ENCODE assay signal across 20 mouse cellular contexts in the genomic region with DNA sequence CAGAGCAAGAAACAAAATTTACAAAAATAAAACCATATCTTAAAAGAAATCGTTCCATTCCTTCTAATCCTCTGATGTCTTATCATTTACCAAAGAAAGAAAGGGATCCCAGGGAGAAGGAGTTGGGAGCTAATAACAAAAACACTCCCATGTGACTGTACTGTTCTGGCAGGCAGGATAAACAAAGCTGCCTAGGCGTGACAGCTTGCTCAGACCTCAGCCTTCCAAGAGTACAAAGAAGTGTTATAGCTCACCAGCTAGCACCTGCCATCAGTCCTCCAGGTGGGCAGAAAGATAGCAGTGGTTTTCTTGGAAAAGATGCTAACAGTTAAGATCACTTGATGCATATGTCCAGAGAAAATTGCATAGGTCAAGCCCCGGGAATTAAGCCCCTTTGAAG.
DNase-seq lines count a peak whose midpoint lies in the region; ATAC-seq and TF ChIP-seq lines count a peak whose summit lies in the region.
"Had no signal": no experiment of that assay in that cellular context is flagged by ENCODE, and none has a peak within 500 bp of the region (broad histone marks: within the 10 kb centered on the region; RNA-seq: fewer than 3 reads in every experiment).

No protein-coding gene starts in this region.

- ATAC-seq in frontal cortex, adult (ENCODE audit: low TSS enrichment): peak; percentile 54; the same call in 1 of the 2 replicates
- 0 out of 2 replicates have a peak, but pooled peaks have one; percentile 40 for ATAC-seq in kidney, postnatal 0 days (replicated peaks; ENCODE audit: low FRiP score, low read depth)
- no peak for ATAC-seq in midbrain, embryonic 14.5 days (ENCODE audit: low FRiP score, low TSS enrichment)
- no peak for ATAC-seq in midbrain, postnatal 0 days (ENCODE audit: low FRiP score)
- peak; percentile 67; the same call in 1 of the 2 replicates for ATAC-seq in stomach, postnatal 0 days (ENCODE audit: low FRiP score, low TSS enrichment)
- ATAC-seq: activated CD4-positive, CD25-positive, alpha-beta regulatory T cell, adult 4 months had no signal

- no peak overlapping the region for H3K27ac ChIP-seq in kidney, postnatal 0 days
- 0 out of 2 replicates have a peak overlapping the region, but pooled peaks have one; percentile 26 for H3K27ac ChIP-seq in midbrain, embryonic 14.5 days (replicated peaks; ENCODE audit: low read depth, low read length)
- no peak overlapping the region for H3K27ac ChIP-seq in midbrain, postnatal 0 days (ENCODE audit: low read depth, low read length)
- no peak overlapping the region for H3K27ac ChIP-seq in stomach, postnatal 0 days (replicated peaks)
- H3K27ac ChIP-seq: embryonic facial prominence, embryonic 15.5 days; hindbrain, embryonic 15.5 days; left cerebral cortex, adult 2 months; limb, embryonic 12.5 days; liver, embryonic 13.5 days had no signal

- no peak overlapping the region for H3K4me2 ChIP-seq in kidney, postnatal 0 days (ENCODE audit: low read length)
- H3K4me2 ChIP-seq in midbrain, embryonic 14.5 days (ENCODE audit: low read length): no peak overlapping the region
- H3K4me2 ChIP-seq in midbrain, postnatal 0 days (ENCODE audit: low read depth, low read length, poor library complexity, severe bottlenecking): no peak overlapping the region
- H3K4me2 ChIP-seq in stomach, postnatal 0 days (replicated peaks; ENCODE audit: low read depth): no peak overlapping the region
- H3K4me2 ChIP-seq: embryonic facial prominence, embryonic 15.5 days; hindbrain, embryonic 15.5 days; limb, embryonic 12.5 days; liver, embryonic 13.5 days had no signal

- H3K4me1 ChIP-seq in kidney, postnatal 0 days (replicated peaks; ENCODE audit: insufficient read depth, low read length): no peaks in the 10 kb centered on the region
- H3K4me1 ChIP-seq in midbrain, embryonic 14.5 days (ENCODE audit: control insufficient read depth, insufficient read depth, low read length): peaks cover 9% of the 10 kb centered on the region; the same call in 1 of the 2 replicates
- peaks cover 6% of the 10 kb centered on the region; the same call in 1 of the 2 replicates for H3K4me1 ChIP-seq in midbrain, postnatal 0 days (ENCODE audit: insufficient read depth, low read length)
- no peaks in the 10 kb centered on the region for H3K4me1 ChIP-seq in stomach, postnatal 0 days (replicated peaks; ENCODE audit: control insufficient read depth, insufficient read depth)
- H3K4me1 ChIP-seq: embryonic facial prominence, embryonic 15.5 days; liver, embryonic 13.5 days had no signal

- WGBS in kidney, postnatal 0 days: 43% methylated on average over 3 of the region's 3 CpGs
- WGBS in midbrain, embryonic 14.5 days: 33% methylated on average over 3 of the region's 3 CpGs
- 34% methylated on average over 3 of the region's 3 CpGs for WGBS in midbrain, postnatal 0 days
- WGBS in stomach, postnatal 0 days: 32% methylated on average over 3 of the region's 3 CpGs

- DNase-seq in frontal cortex, postnatal 10 days (ENCODE audit: low spot score in 2 of 2): no peak
- DNase-seq in kidney, postnatal 0 days (ENCODE audit: low spot score): no peak
- no peak for DNase-seq in kidney, adult 9 months
- DNase-seq in midbrain, embryonic 14.5 days: no peak
- no peak for DNase-seq in midbrain, postnatal 0 days (ENCODE audit: low spot score)
- DNase-seq in stomach, postnatal 0 days (ENCODE audit: low spot score): no peak
- DNase-seq in urinary bladder, adult 18-20 months (ENCODE audit: low spot score in 2 of 2): no peak
- DNase-seq: adrenal gland, postnatal 14 days; cerebellum, adult 9-10 months; embryo, embryonic 11 days; gastrocnemius, postnatal 14 days; kidney, adult 11 months; liver, embryonic 13.5 days; lung, postnatal 10 days had no signal

- no peak for TF ChIP-seq EP300 in stomach, postnatal 0 days (optimal IDR thresholded peaks at IDR 0.05)

- TF ChIP-seq CTCF in kidney, postnatal 0 days (IDR thresholded peaks at IDR 0.05; ENCODE audit: low read depth): no peak
- TF ChIP-seq CTCF in midbrain, postnatal 0 days (IDR thresholded peaks at IDR 0.05): no peak
- TF ChIP-seq CTCF in stomach, postnatal 0 days (IDR thresholded peaks at IDR 0.05; ENCODE audit: low read depth): no peak

- no peak overlapping the region for H3K9ac ChIP-seq in kidney, postnatal 0 days (ENCODE audit: low read depth, low read length)
- H3K9ac ChIP-seq in midbrain, embryonic 14.5 days (replicated peaks; ENCODE audit: low read length): no peak overlapping the region
- no peak overlapping the region for H3K9ac ChIP-seq in midbrain, postnatal 0 days (replicated peaks; ENCODE audit: low read length, poor library complexity, severe bottlenecking)
- H3K9ac ChIP-seq in stomach, postnatal 0 days (ENCODE audit: low read length): no peak overlapping the region
- H3K9ac ChIP-seq: embryonic facial prominence, embryonic 15.5 days; hindbrain, embryonic 15.5 days; limb, embryonic 12.5 days; liver, embryonic 13.5 days had no signal

- H3K4me3 ChIP-seq in kidney, postnatal 0 days (replicated peaks; ENCODE audit: low read depth, low read length): no peak overlapping the region
- H3K4me3 ChIP-seq in midbrain, embryonic 14.5 days (replicated peaks; ENCODE audit: low read depth, low read length): no peak overlapping the region
- no peak overlapping the region for H3K4me3 ChIP-seq in midbrain, postnatal 0 days (ENCODE audit: low read depth, low read length)
- no peak overlapping the region for H3K4me3 ChIP-seq in stomach, postnatal 0 days (ENCODE audit: low read depth, low read length)
- H3K4me3 ChIP-seq: embryonic facial prominence, embryonic 15.5 days; hindbrain, embryonic 15.5 days; left cerebral cortex, adult 2 months; limb, embryonic 12.5 days; liver, embryonic 13.5 days had no signal

- H3K27me3 ChIP-seq in kidney, postnatal 0 days (ENCODE audit: insufficient read depth, low read length): no peaks in the 10 kb centered on the region
- no peaks in the 10 kb centered on the region for H3K27me3 ChIP-seq in midbrain, embryonic 14.5 days (ENCODE audit: control insufficient read depth, insufficient read depth, low read length)
- no peaks in the 10 kb centered on the region for H3K27me3 ChIP-seq in midbrain, postnatal 0 days (ENCODE audit: insufficient read depth, low read length)
- no peaks in the 10 kb centered on the region for H3K27me3 ChIP-seq in stomach, postnatal 0 days (ENCODE audit: control insufficient read depth, insufficient read depth, low read length)
- H3K27me3 ChIP-seq: embryonic facial prominence, embryonic 15.5 days; hindbrain, embryonic 15.5 days; limb, embryonic 12.5 days; liver, embryonic 13.5 days had no signal

- no peaks in the 10 kb centered on the region for H3K9me3 ChIP-seq in kidney, postnatal 0 days (replicated peaks; ENCODE audit: low read length)
- H3K9me3 ChIP-seq in midbrain, embryonic 14.5 days (ENCODE audit: control insufficient read depth, low read length): no peaks in the 10 kb centered on the region
- H3K9me3 ChIP-seq in midbrain, postnatal 0 days (ENCODE audit: low read length): no peaks in the 10 kb centered on the region
- H3K9me3 ChIP-seq in stomach, postnatal 0 days (ENCODE audit: control insufficient read depth, low read length): no peaks in the 10 kb centered on the region
- H3K9me3 ChIP-seq: embryonic facial prominence, embryonic 15.5 days; hindbrain, embryonic 15.5 days; limb, embryonic 12.5 days; liver, embryonic 13.5 days had no signal

- H3K36me3 ChIP-seq in kidney, postnatal 0 days (ENCODE audit: insufficient read depth, low read length): no peaks in the 10 kb centered on the region
- H3K36me3 ChIP-seq in midbrain, embryonic 14.5 days (ENCODE audit: control insufficient read depth, insufficient read depth, low read length): no peaks in the 10 kb centered on the region
- H3K36me3 ChIP-seq in midbrain, postnatal 0 days (ENCODE audit: insufficient read depth, low read length): no peaks in the 10 kb centered on the region
- H3K36me3 ChIP-seq in stomach, postnatal 0 days (ENCODE audit: control insufficient read depth, insufficient read depth, low read length): no peaks in the 10 kb centered on the region
- H3K36me3 ChIP-seq: embryonic facial prominence, embryonic 15.5 days; hindbrain, embryonic 15.5 days; limb, embryonic 12.5 days; liver, embryonic 13.5 days had no signal

Comparison
In these comparisons a context has a peak if more than half of its experiments do, and no peak if none do; other contexts are left out.
1. ATAC-seq: peak in frontal cortex, adult (single experiment), kidney, postnatal 0 days (single experiment) and stomach, postnatal 0 days (single experiment); none in midbrain, embryonic 14.5 days (single experiment) and midbrain, postnatal 0 days (single experiment).